Mouse (Mus musculus) left cerebral cortex, postnatal 10 days (tissue): ENCODE data around the gene Txnl4b. TPM values are rescaled to one million over a fixed set of nuclear protein-coding genes. Genes with fewer than 3 reads are reported as not detected.

Source experiments
- DNase-seq, 2 experiments: peaks; one replicate each; pipeline ENCODE4 v3.0.0; 2021 to 2022; ENCODE audit warnings: low spot score in 2 of 2, mixed read lengths in 1 of 2; ENCODE audit errors: extremely low spot score in 1 of 2
- intact Hi-C: fragments of 180-260 bp; cut with DNase I; formaldehyde crosslinking; loops from one replicate; pipeline ENCODE4 v1.15.1; 2025
- total RNA-seq, 2 experiments: library from RNA; stranded (reverse); gene quantifications; 2 replicates each; pipeline ENCODE4 v1.2.3; 2021

Gene Txnl4b
- 10 to 100 TPM; 10.7 to 11.7 TPM for total RNA-seq

- peak; percentile 98 to 99 for DNase-seq
- intact Hi-C loops = loop anchor here (2.0 kb wide), 1 partner anchor 43 kb away; the partner anchor contains the start of gene Dhodh
These were observed at the start of gene Txnl4b, which contains the start of gene Dhx38 for GRCm38 (mm10) chr8:109565498-109566333. Gene Txnl4b (plus strand): TSS chr8:109565892. Gene Dhx38 (minus strand): TSS chr8:109565861.

GRCm38 (mm10) chr8:109524008-109524407 lies 41.7 kb upstream of the Txnl4b start:
- intact Hi-C loops = no loop called here
- DNase-seq = no peak

- DNase-seq = no peak
- intact Hi-C loops = loop anchor here (10.0 kb wide), 1 partner anchor 111 kb away; no protein-coding TSS in a partner anchor
These were observed 30.3 kb upstream of the Txnl4b start for GRCm38 (mm10) chr8:109535140-109535990.

- intact Hi-C loops = loop anchor here (10.0 kb wide), 1 partner anchor 112 kb away; no protein-coding TSS in a partner anchor
- DNase-seq = peak; percentile 75 to 82
These were observed 29.0 kb upstream of the Txnl4b start for GRCm38 (mm10) chr8:109536703-109537102.

- DNase-seq = no peak
- intact Hi-C loops = no loop called here
These were observed 23.5 kb upstream of the Txnl4b start for GRCm38 (mm10) chr8:109542165-109542564.

- intact Hi-C loops = no loop called here
- DNase-seq = no peak
These were observed 22.8 kb upstream of the Txnl4b start for GRCm38 (mm10) chr8:109542748-109543519.

GRCm38 (mm10) chr8:109544049-109544448 lies 21.6 kb upstream of the Txnl4b start:
- no peak for DNase-seq
- intact Hi-C loops = no loop called here

- intact Hi-C loops = no loop called here
- DNase-seq = peak in 1 of 2 experiments; percentile 47
These were observed 14.0 kb upstream of the Txnl4b start for GRCm38 (mm10) chr8:109551663-109552062.

- intact Hi-C loops = loop anchor here (2.0 kb wide), 1 partner anchor 45 kb away; the partner anchor contains the start of gene Dhodh
- no peak for DNase-seq
These were observed 1.8 kb upstream of the Txnl4b start for GRCm38 (mm10) chr8:109563881-109564280.

GRCm38 (mm10) chr8:109564766-109565165 lies 926 bp upstream of the Txnl4b start:
- intact Hi-C loops = loop anchor here (2.0 kb wide), 1 partner anchor 44 kb away; the partner anchor contains the start of gene Dhodh
- DNase-seq = no peak

- no peak for DNase-seq
- intact Hi-C loops = no loop called here
These were observed 5.4 kb downstream of the Txnl4b start for GRCm38 (mm10) chr8:109571139-109571538.

GRCm38 (mm10) chr8:109576311-109576710 lies 10.6 kb downstream of the Txnl4b start:
- no peak for DNase-seq
- intact Hi-C loops = no loop called here

GRCm38 (mm10) chr8:109578900-109579301 lies 13.2 kb downstream of the Txnl4b start, which contains the start of gene Hp:
Gene Hp (minus strand): TSS chr8:109579172.
- intact Hi-C loops = no loop called here
- peak in 1 of 2 experiments; percentile 5 for DNase-seq

GRCm38 (mm10) chr8:109584293-109584692 lies 18.6 kb downstream of the Txnl4b start:
- intact Hi-C loops = no loop called here

GRCm38 (mm10) chr8:109584830-109585229 lies 19.1 kb downstream of the Txnl4b start:
- no peak for DNase-seq
- intact Hi-C loops = no loop called here

More at GRCm38 (mm10) chr8:109584293-109584692, 18.6 kb downstream of the Txnl4b start:
- DNase-seq = no peak

- intact Hi-C loops = no loop called here
- DNase-seq = no peak
These were observed 20.0 kb downstream of the Txnl4b start for GRCm38 (mm10) chr8:109585652-109586051.

- intact Hi-C loops = no loop called here
- DNase-seq = no peak
These were observed 21.3 kb downstream of the Txnl4b start for GRCm38 (mm10) chr8:109586972-109587504.

- intact Hi-C loops = no loop called here
- no peak for DNase-seq
These were observed 25.2 kb downstream of the Txnl4b start for GRCm38 (mm10) chr8:109590901-109591300.
